Mouse (Mus musculus) liver, adult 2 months (tissue): ENCODE data around the gene Hist1h4h. TPM values are rescaled to one million over a fixed set of nuclear protein-coding genes. Genes with fewer than 3 reads are reported as not detected.
A peak's percentile ranks its signal among the peaks of the same experiment; 100 is the strongest.

Source experiments
- DNase-seq: peaks from one replicate; pipeline ENCODE4 v3.0.0-alpha.2; 2011; ENCODE audit warnings: low read depth, low spot score; ENCODE audit errors: extremely low read depth
- H3K27ac ChIP-seq: fragments of 200-500 bp; replicated peaks from 2 replicates; pipeline ENCODE4 v1.5.1; 2012; ENCODE audit warnings: low read depth, mild to moderate bottlenecking, control low read depth, inconsistent platforms, low read length; ENCODE audit not compliant: insufficient read depth
- H3K27me3 ChIP-seq: fragments of 200-500 bp; 2 replicates; pipeline ENCODE4 v1.6.1; 2012; ENCODE audit warnings: mild to moderate bottlenecking, moderate library complexity, low read length, inconsistent platforms; ENCODE audit not compliant: control insufficient read depth, insufficient read depth
- H3K36me3 ChIP-seq: fragments of 200-500 bp; 2 replicates; pipeline ENCODE4 v1.6.1; 2012; ENCODE audit warnings: low read length, inconsistent platforms; ENCODE audit not compliant: control insufficient read depth, insufficient read depth
- H3K4me1 ChIP-seq: fragments of 200-500 bp; 2 replicates; pipeline ENCODE4 v1.6.1; 2011; ENCODE audit warnings: low read length; ENCODE audit not compliant: control insufficient read depth, insufficient read depth
- H3K4me3 ChIP-seq: fragments of 200-500 bp; 2 replicates; pipeline ENCODE4 v1.5.1; 2011; ENCODE audit warnings: low read depth, mild to moderate bottlenecking, control low read depth, low read length, moderate library complexity; ENCODE audit not compliant: insufficient read depth
- H3K79me2 ChIP-seq: fragments of 200-500 bp; 2 replicates; pipeline ENCODE4 v1.6.1; 2012; ENCODE audit warnings: inconsistent platforms, mild to moderate bottlenecking, low read length, moderate library complexity; ENCODE audit not compliant: control insufficient read depth, insufficient read depth
- H3K9ac ChIP-seq: fragments of 200-500 bp; 2 replicates; pipeline ENCODE4 v1.6.1; 2012; ENCODE audit warnings: low read depth, mild to moderate bottlenecking, control low read depth, inconsistent platforms, low read length
- CTCF ChIP-seq: fragments of 200-500 bp; IDR thresholded peaks from 2 replicates; pipeline ENCODE4 v1.5.1; 2011; ENCODE audit warnings: low read depth, low read length, control low read depth
- POLR2A ChIP-seq: fragments of 200-500 bp; IDR thresholded peaks from 2 replicates; pipeline ENCODE4 v1.6.1; 2011; ENCODE audit warnings: low read length, control low read depth; ENCODE audit not compliant: insufficient read depth; ENCODE audit errors: extremely low read depth
- WGBS: fragments of 180-500 bp; shearing (Covaris S2); methylation state at CpG from one replicate; pipeline ENCODE4 v1.1.7; 2018; 5-methylcytosine and 5-hydroxymethylcytosine counted together
- polyA plus RNA-seq: library from polyadenylated mRNA; depleted of rRNA; stranded (reverse); fragments of >200 nt; gene quantifications from 2 replicates; pipeline ENCODE4 v1.2.3, GENCODE M21; 2012; rRNA removed
- total RNA-seq: library from RNA; depleted of rRNA; stranded (reverse); fragments of >200 nt; gene quantifications from 2 replicates; pipeline ENCODE4 v1.2.3, GENCODE M21; 2014; rRNA removed

Hist1h4h gene
- total and polyA plus RNA-seq, 2 experiments = 8.5 to 706 TPM

- no peak for TF ChIP-seq POLR2A
- Histone ChIP-seq H3K79me2 (no peaks in the 10 kb centered on the region), H3K27ac (no peak overlapping the region), H3K4me3 (no peak overlapping the region), H3K27me3 (no peaks in the 10 kb centered on the region), H3K9ac (0 out of 2 replicates have a peak overlapping the region, but pooled peaks have one; percentile 8), H3K36me3 (no peaks in the 10 kb centered on the region), H3K4me1 (peaks cover 15% of the 10 kb centered on the region; the same call in 1 of the 2 replicates)
- no peak for DNase-seq
- WGBS = 71% methylated on average over 7 of the region's 7 CpGs
Observed at GRCm38 (mm10) chr13:23576351-23576881, 45.6 kb downstream of the Hist1h4h start.

GRCm38 (mm10) chr13:23576906-23577639, 46.2 kb downstream of the Hist1h4h start:
- Histone ChIP-seq H3K4me1 (peaks cover 12% of the 10 kb centered on the region; the same call in 1 of the 2 replicates), H3K27ac (no peak overlapping the region)

GRCm38 (mm10) chr13:23577835-23578234, 47.0 kb downstream of the Hist1h4h start:
- TF ChIP-seq CTCF (no peak), POLR2A (no peak)
- 98% methylated on average over 1 of the region's 1 CpGs for WGBS
- H3K27ac ChIP-seq = no peak overlapping the region
- peaks cover 9% of the 10 kb centered on the region; the same call in 1 of the 2 replicates for H3K4me1 ChIP-seq
- DNase-seq = no peak
- no peaks in the 10 kb centered on the region for H3K36me3 ChIP-seq
- H3K4me3 ChIP-seq = no peak overlapping the region
- H3K79me2 ChIP-seq = no peaks in the 10 kb centered on the region
- H3K27me3 ChIP-seq = no peaks in the 10 kb centered on the region
- H3K9ac ChIP-seq = no peak overlapping the region

More at GRCm38 (mm10) chr13:23576906-23577639, 46.2 kb downstream of the Hist1h4h start:
- H3K4me3 ChIP-seq = no peak overlapping the region
- no peaks in the 10 kb centered on the region for H3K36me3 ChIP-seq
- TF ChIP-seq POLR2A = no peak
- no peak for TF ChIP-seq CTCF
- H3K9ac ChIP-seq = no peak overlapping the region
- H3K79me2 ChIP-seq = no peaks in the 10 kb centered on the region
- peak; percentile 76 for DNase-seq
- no peaks in the 10 kb centered on the region for H3K27me3 ChIP-seq
- 51% methylated on average over 6 of the region's 6 CpGs for WGBS

Other genes starting within 250 kb of the Hist1h4h start
Only the 30 nearest of the 34 such genes appear.
- gene Zfp322a, start 161.8 kb upstream of the Hist1h4h start, total RNA-seq = 8.1 and 9.7 TPM in 2 replicates
- gene Zfp322a, start 161.8 kb upstream of the Hist1h4h start, polyA plus RNA-seq = 0.60 and 1.3 TPM in 2 replicates
- 3.5 and 3.7 TPM in 2 replicates for gene Abt1, start 107.2 kb upstream of the Hist1h4h start, total RNA-seq
- 2.1 TPM in 2 replicates for gene Abt1, start 107.2 kb upstream of the Hist1h4h start, polyA plus RNA-seq
- not detected in 2 replicates for gene Btn1a1, start 65.1 kb upstream of the Hist1h4h start, total RNA-seq
- not detected in 2 replicates for gene Btn1a1, start 65.1 kb upstream of the Hist1h4h start, polyA plus RNA-seq
- gene Btn2a2, start 42.2 kb upstream of the Hist1h4h start, total RNA-seq = not detected in 2 replicates
- not detected in 2 replicates for gene Btn2a2, start 42.2 kb upstream of the Hist1h4h start, polyA plus RNA-seq
- gene Hist1h2af, start 2.9 kb downstream of the Hist1h4h start, total RNA-seq = 9.2 and 13.4 TPM in 2 replicates
- 2.1 and 2.9 TPM in 2 replicates for gene Hist1h2af, start 2.9 kb downstream of the Hist1h4h start, polyA plus RNA-seq
- 5.6 and 12.9 TPM in 2 replicates for gene Hist1h3g, start 4.4 kb downstream of the Hist1h4h start, total RNA-seq
- gene Hist1h3g, start 4.4 kb downstream of the Hist1h4h start, polyA plus RNA-seq = 0.26 TPM in 1 of 2 replicates, not detected in the other
- gene Hist1h2bh, start 12.3 kb downstream of the Hist1h4h start, total RNA-seq = 1.3 and 1.5 TPM in 2 replicates
- gene Hist1h2bh, start 12.3 kb downstream of the Hist1h4h start, polyA plus RNA-seq = 0.07 and 0.09 TPM in 2 replicates
- 11.1 and 14.2 TPM in 2 replicates for gene Hist1h3f, start 13.0 kb downstream of the Hist1h4h start, total RNA-seq
- gene Hist1h3f, start 13.0 kb downstream of the Hist1h4h start, polyA plus RNA-seq = 0.29 and 0.30 TPM in 2 replicates
- gene Hist1h4f, start 20.6 kb downstream of the Hist1h4h start, total RNA-seq = 77.8 and 101 TPM in 2 replicates
- gene Hist1h4f, start 20.6 kb downstream of the Hist1h4h start, polyA plus RNA-seq = 0.97 TPM in 1 of 2 replicates, not detected in the other
- 2.5 and 3.0 TPM in 2 replicates for gene Hist1h1d, start 22.2 kb downstream of the Hist1h4h start, total RNA-seq
- gene Hist1h1d, start 22.2 kb downstream of the Hist1h4h start, polyA plus RNA-seq = 0.02 and 0.12 TPM in 2 replicates
- 19.9 and 26.8 TPM in 2 replicates for gene Hist1h3e, start 31.3 kb downstream of the Hist1h4h start, total RNA-seq
- 2.1 and 2.6 TPM in 2 replicates for gene Hist1h3e, start 31.3 kb downstream of the Hist1h4h start, polyA plus RNA-seq
- gene Hist1h2ae, start 40.2 kb downstream of the Hist1h4h start, total RNA-seq = 2.8 and 6.6 TPM in 2 replicates
- 0.57 TPM in 2 replicates for gene Hist1h2ae, start 40.2 kb downstream of the Hist1h4h start, polyA plus RNA-seq
- 37.2 and 44.6 TPM in 2 replicates for gene Hist1h2bg, start 40.3 kb downstream of the Hist1h4h start, total RNA-seq
- gene Hist1h2bg, start 40.3 kb downstream of the Hist1h4h start, polyA plus RNA-seq = 4.0 and 4.4 TPM in 2 replicates
- gene Hist1h2bf, start 43.1 kb downstream of the Hist1h4h start, total RNA-seq = 4.6 and 5.4 TPM in 2 replicates
- gene Hist1h2bf, start 43.1 kb downstream of the Hist1h4h start, polyA plus RNA-seq = 0.39 TPM in 1 of 2 replicates, not detected in the other
- gene Hist1h2ad, start 43.3 kb downstream of the Hist1h4h start, total RNA-seq = 5.4 and 11.5 TPM in 2 replicates
- gene Hist1h2ad, start 43.3 kb downstream of the Hist1h4h start, polyA plus RNA-seq = 1.1 TPM in 1 of 2 replicates, not detected in the other
- 3.4 and 5.9 TPM in 2 replicates for gene Hist1h3d, start 44.7 kb downstream of the Hist1h4h start, total RNA-seq
- gene Hist1h3d, start 44.7 kb downstream of the Hist1h4h start, polyA plus RNA-seq = 0.48 and 0.87 TPM in 2 replicates
- 162 and 174 TPM in 2 replicates for gene Hist1h4d, start 50.5 kb downstream of the Hist1h4h start, total RNA-seq
- gene Hist1h4d, start 50.5 kb downstream of the Hist1h4h start, polyA plus RNA-seq = 2.1 and 2.8 TPM in 2 replicates
- gene Hist1h2be, start 90.1 kb downstream of the Hist1h4h start, total RNA-seq = 5.4 and 6.6 TPM in 2 replicates
- gene Hist1h2be, start 90.1 kb downstream of the Hist1h4h start, polyA plus RNA-seq = 0.28 and 0.60 TPM in 2 replicates
- gene Hist1h1e, start 91.5 kb downstream of the Hist1h4h start, total RNA-seq = 22.0 and 27.0 TPM in 2 replicates
- gene Hist1h1e, start 91.5 kb downstream of the Hist1h4h start, polyA plus RNA-seq = 0.73 and 0.77 TPM in 2 replicates
- gene Hist1h2ac, start 152.9 kb downstream of the Hist1h4h start, total RNA-seq = 4.9 and 6.2 TPM in 2 replicates
- 0.12 and 0.22 TPM in 2 replicates for gene Hist1h2ac, start 152.9 kb downstream of the Hist1h4h start, polyA plus RNA-seq
- 228 and 265 TPM in 2 replicates for gene Hist1h2bc, start 153.1 kb downstream of the Hist1h4h start, total RNA-seq
- gene Hist1h2bc, start 153.1 kb downstream of the Hist1h4h start, polyA plus RNA-seq = 312 and 443 TPM in 2 replicates
- not detected in 2 replicates for gene Hist1h1t, start 164.8 kb downstream of the Hist1h4h start, total RNA-seq
- not detected in 2 replicates for gene Hist1h1t, start 164.8 kb downstream of the Hist1h4h start, polyA plus RNA-seq
- gene Hist1h4c, start 167.4 kb downstream of the Hist1h4h start, total RNA-seq = 190 and 256 TPM in 2 replicates
- 0.95 and 3.1 TPM in 2 replicates for gene Hist1h4c, start 167.4 kb downstream of the Hist1h4h start, polyA plus RNA-seq
- gene Hfe, start 179.8 kb downstream of the Hist1h4h start, total RNA-seq = 30.4 and 35.3 TPM in 2 replicates
- gene Hfe, start 179.8 kb downstream of the Hist1h4h start, polyA plus RNA-seq = 32.6 and 40.9 TPM in 2 replicates
- gene Hist1h1c, start 207.8 kb downstream of the Hist1h4h start, total RNA-seq = 43.6 and 68.1 TPM in 2 replicates
- 20.9 and 31.6 TPM in 2 replicates for gene Hist1h1c, start 207.8 kb downstream of the Hist1h4h start, polyA plus RNA-seq
- gene Hist1h3c, start 214.6 kb downstream of the Hist1h4h start, total RNA-seq = 8.0 and 24.1 TPM in 2 replicates
- gene Hist1h3c, start 214.6 kb downstream of the Hist1h4h start, polyA plus RNA-seq = 0.20 and 0.27 TPM in 2 replicates
- gene Hist1h2bb, start 215.7 kb downstream of the Hist1h4h start, total RNA-seq = 41.9 and 75.6 TPM in 2 replicates
- gene Hist1h2bb, start 215.7 kb downstream of the Hist1h4h start, polyA plus RNA-seq = 0.41 and 0.55 TPM in 2 replicates
- 19.4 and 55.8 TPM in 2 replicates for gene Hist1h2ab, start 220.1 kb downstream of the Hist1h4h start, total RNA-seq
- gene Hist1h2ab, start 220.1 kb downstream of the Hist1h4h start, polyA plus RNA-seq = 0.45 and 1.0 TPM in 2 replicates
- 15.2 and 31.1 TPM in 2 replicates for gene Hist1h3b, start 221.2 kb downstream of the Hist1h4h start, total RNA-seq
- 0.23 and 0.58 TPM in 2 replicates for gene Hist1h3b, start 221.2 kb downstream of the Hist1h4h start, polyA plus RNA-seq
- 62.4 and 63.4 TPM in 2 replicates for gene Hist1h4b, start 226.0 kb downstream of the Hist1h4h start, total RNA-seq
- gene Hist1h4b, start 226.0 kb downstream of the Hist1h4h start, polyA plus RNA-seq = 1.2 TPM in 1 of 2 replicates, not detected in the other